Mouse (Mus musculus) C2C12 (cell line): ENCODE data around the gene Cbx7. TPM values are rescaled to one million over a fixed set of nuclear protein-coding genes. Genes with fewer than 3 reads are reported as not detected.

Experiments
- H3K27me3 ChIP-seq: one replicate; pipeline ENCODE4 v1.6.1; 2011; ENCODE audit not compliant: control insufficient read depth, insufficient read depth, insufficient read length
- H3K36me3 ChIP-seq: one replicate; pipeline ENCODE4 v1.6.1; 2011; ENCODE audit not compliant: control insufficient read depth, insufficient read depth
- H3K4me3 ChIP-seq: one replicate; pipeline ENCODE4 v1.5.1; 2011; ENCODE audit warnings: mild to moderate bottlenecking, control low read depth; ENCODE audit not compliant: poor library complexity, insufficient read depth, severe bottlenecking
- H3K79me2 ChIP-seq: one replicate; pipeline ENCODE4 v1.6.1; 2011; ENCODE audit not compliant: control insufficient read depth, insufficient read depth
- H3K79me3 ChIP-seq: one replicate; pipeline ENCODE4 v1.6.1; 2011; ENCODE audit warnings: low read depth, control low read depth
- H3ac ChIP-seq: one replicate; pipeline ENCODE3; 2011; ENCODE audit warnings: low read depth; ENCODE audit not compliant: control insufficient read depth, insufficient read length
- CEBPB ChIP-seq: IDR thresholded peaks from one replicate; pipeline ENCODE4 v1.6.1; 2011; ENCODE audit warnings: low read depth, mild to moderate bottlenecking, control low read depth, moderate library complexity
- CTCF ChIP-seq: IDR thresholded peaks from one replicate; pipeline ENCODE4 v1.5.1; 2011; ENCODE audit not compliant: control insufficient read depth, insufficient read depth, insufficient read length
- FOSL1 ChIP-seq: IDR thresholded peaks from one replicate; pipeline ENCODE4 v1.8.0; 2011; ENCODE audit warnings: mild to moderate bottlenecking, low read length; ENCODE audit not compliant: poor library complexity, insufficient read depth, severe bottlenecking
- MAX ChIP-seq: IDR thresholded peaks from one replicate; pipeline ENCODE4 v1.6.1; 2011; ENCODE audit warnings: mild to moderate bottlenecking, control low read depth
- MYOD1 ChIP-seq: IDR thresholded peaks from one replicate; pipeline ENCODE4 v1.6.1; 2011; ENCODE audit warnings: low read depth; ENCODE audit not compliant: control insufficient read depth, insufficient read length
- MYOG ChIP-seq: IDR thresholded peaks from one replicate; pipeline ENCODE4 v1.6.1; 2011; ENCODE audit not compliant: control insufficient read depth, insufficient read length; ENCODE audit errors: extremely low read depth
- USF1 ChIP-seq: IDR thresholded peaks from one replicate; pipeline ENCODE4 v1.6.1; 2011; ENCODE audit warnings: low read depth, mild to moderate bottlenecking, control low read depth, moderate library complexity
- microRNA-seq: library from miRNA; unstranded; fragments of <30 nt; microRNA quantifications from one replicate; pipeline ENCODE4, GENCODE M21; 2019; ENCODE audit warnings: borderline microRNAs expressed
- polyA plus RNA-seq: library from polyadenylated mRNA; unstranded; fragments of >200 nt; fragmentation: generic; extraction: Trizol; gene quantifications from one replicate; pipeline ENCODE4 v1.2.1, GENCODE M21; 2012; ENCODE audit warnings: missing spikeins

The Cbx7 gene
- polyA plus RNA-seq, 1 experiment, result 5.9 TPM

DNA sequence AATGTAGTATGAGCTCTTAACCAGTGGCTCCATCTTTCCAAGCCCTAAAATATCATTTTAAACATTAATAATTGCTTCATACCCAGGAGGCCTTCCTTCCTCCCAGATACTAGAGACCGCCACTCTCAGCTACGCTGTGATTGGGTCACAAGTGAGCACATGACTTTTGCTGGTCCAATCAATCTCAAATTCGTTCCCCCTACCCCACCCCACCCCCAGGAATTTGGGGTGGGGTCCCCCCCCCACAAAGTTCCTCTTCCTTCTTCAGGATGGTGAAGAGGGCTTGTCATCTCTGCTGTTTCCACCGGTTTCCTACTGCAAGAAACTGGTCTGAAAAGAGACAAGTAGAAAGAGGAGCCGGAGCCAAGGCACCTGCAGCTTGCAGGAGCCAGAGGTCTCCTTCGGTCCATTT lies 92.2 kb downstream of the Cbx7 start:
- Histone ChIP-seq H3K79me3 (no peaks in the 10 kb centered on the region), H3K4me3 (peak overlapping the region; percentile 7), H3K36me3 (no peaks in the 10 kb centered on the region), H3K27me3 (no peaks in the 10 kb centered on the region), H3K79me2 (no peaks in the 10 kb centered on the region), H3ac (no peak overlapping the region)
- peak; percentile 60 for TF ChIP-seq CEBPB
- TF ChIP-seq USF1, result peak; percentile 88
- no peak for TF ChIP-seq CTCF
- TF ChIP-seq MYOD1, result no peak

DNA sequence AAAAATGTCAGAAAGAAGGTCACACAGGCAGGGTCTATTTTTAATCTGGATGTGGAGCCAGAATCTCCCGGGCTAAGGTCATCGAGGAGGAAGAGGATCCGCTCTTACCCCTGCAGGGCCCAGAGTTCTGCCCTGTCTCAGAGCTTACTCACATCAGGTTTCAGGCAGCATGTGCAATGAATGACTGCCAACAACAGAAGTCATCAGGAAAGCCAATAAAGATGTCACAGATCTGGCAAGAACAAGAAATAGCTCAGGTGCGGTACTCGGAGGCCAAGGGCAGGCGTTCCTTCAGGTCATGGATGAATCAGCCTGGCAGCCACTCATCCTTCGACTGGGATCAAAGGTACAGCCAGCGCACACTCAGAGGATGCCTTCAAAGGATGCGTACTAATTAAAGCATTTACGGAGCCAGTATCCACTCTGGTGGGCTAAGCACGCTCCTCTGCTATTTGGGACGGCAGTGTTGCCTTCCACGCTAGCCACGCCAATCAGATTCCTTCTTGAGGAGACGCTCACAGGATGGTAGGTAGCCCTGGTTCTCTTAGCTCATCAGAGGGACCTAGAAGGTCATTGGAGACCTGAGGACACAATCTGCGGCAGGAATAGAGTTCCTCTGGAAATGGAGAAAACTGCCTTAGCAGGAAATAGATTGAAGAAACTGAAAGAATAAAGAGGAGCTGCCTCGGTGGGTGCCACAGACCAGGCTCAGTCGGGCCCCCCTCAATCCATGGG lies 95.5 kb downstream of the Cbx7 start:
- Histone ChIP-seq H3K36me3 (no peaks in the 10 kb centered on the region), H3K27me3 (no peaks in the 10 kb centered on the region), H3K79me3 (no peaks in the 10 kb centered on the region), H3ac (no peak overlapping the region), H3K79me2 (no peaks in the 10 kb centered on the region), H3K4me3 (no peak overlapping the region)
- TF ChIP-seq MYOG (no peak), USF1 (no peak), CTCF (no peak), MYOD1 (no peak), CEBPB (no peak), MAX (no peak), FOSL1 (no peak)

DNA sequence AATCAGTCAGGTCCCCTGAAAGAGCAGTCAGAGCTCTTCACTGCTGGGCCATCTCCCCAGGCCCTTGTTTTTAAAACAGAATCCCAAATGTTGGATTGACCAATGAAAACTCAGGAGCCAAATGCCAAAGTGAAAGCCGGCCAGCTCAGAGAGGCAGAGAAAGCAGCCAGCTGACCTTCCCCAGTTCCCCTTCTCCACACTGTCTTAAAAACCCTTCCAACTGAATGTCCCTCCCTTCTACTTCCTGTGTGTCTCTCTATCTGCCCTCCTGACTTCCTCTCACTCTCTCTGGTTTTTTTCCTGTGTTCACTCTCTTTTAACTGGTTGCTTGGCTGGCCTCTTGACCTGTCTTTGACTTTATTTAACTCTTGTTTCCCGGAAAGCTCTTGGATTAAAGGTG lies 96.9 kb downstream of the Cbx7 start:
- Histone ChIP-seq H3K36me3 (no peaks in the 10 kb centered on the region), H3K27me3 (no peaks in the 10 kb centered on the region), H3ac (no peak overlapping the region), H3K4me3 (no peak overlapping the region), H3K79me3 (no peaks in the 10 kb centered on the region), H3K79me2 (no peaks in the 10 kb centered on the region)
- no peak for TF ChIP-seq MYOG
- TF ChIP-seq MYOD1, result no peak

DNA sequence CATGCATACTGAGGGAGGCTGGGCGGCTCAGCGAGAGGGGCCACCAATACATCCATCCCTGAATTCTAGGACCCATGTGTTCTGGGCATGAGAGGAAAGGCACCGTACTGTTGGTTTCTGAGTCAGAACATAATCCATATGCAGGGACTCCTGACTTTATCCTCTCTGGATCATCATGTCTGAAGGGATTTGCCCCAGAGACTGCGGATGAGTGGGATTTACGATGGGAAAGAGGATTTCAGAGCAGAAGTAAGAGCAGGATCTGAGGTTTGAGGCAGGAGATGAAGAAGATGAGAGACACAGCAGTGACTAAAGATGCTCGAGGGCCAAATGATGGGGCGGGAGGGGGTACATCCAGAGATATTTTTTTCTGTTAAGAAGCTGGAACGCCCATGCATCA lies 97.4 kb downstream of the Cbx7 start:
- Histone ChIP-seq H3K4me3 (no peak overlapping the region), H3K36me3 (no peaks in the 10 kb centered on the region), H3ac (no peak overlapping the region), H3K27me3 (no peaks in the 10 kb centered on the region), H3K79me2 (no peaks in the 10 kb centered on the region), H3K79me3 (no peaks in the 10 kb centered on the region)
- TF ChIP-seq CEBPB (no peak), CTCF (no peak), MAX (no peak), USF1 (no peak), MYOD1 (no peak), FOSL1 (no peak), MYOG (no peak)

DNA sequence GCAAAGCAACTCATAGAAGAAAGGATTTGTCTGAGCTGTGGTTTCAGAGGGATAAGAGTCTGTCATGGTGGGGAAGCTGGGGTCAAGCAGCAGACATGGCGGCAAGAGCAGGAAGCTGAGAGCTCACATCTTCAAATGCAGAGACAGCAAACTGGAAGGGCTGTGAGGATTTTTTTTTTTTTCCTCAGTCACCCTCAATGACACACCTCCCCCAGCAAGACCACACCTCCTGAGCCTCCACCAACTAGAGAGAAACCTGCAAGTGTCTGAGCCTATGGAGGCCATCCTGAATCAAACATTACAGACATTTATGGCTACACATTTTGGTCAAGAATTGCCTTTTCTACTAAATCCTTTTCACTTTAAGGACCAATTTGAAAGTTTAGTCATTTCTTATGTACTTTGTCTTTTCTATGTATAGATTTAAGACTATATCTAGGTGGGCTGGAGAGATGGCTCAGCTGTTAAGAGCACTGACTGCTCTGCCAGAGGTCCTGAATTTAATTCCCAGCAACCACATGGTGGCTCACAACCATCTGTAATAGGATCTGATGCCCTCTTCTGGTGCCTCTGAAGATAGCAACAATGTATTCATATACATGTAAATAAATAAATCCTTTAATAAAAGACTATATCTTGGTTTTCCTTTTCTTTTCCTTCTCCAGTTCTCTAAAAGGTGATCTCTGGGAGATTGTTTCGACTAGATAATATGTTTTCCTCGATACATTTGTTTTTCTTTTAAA lies 103.5 kb downstream of the Cbx7 start:
- Histone ChIP-seq H3ac (no peak overlapping the region), H3K79me3 (no peaks in the 10 kb centered on the region), H3K36me3 (no peaks in the 10 kb centered on the region), H3K27me3 (peaks cover 7% of the 10 kb centered on the region), H3K79me2 (no peaks in the 10 kb centered on the region), H3K4me3 (no peak overlapping the region)
- TF ChIP-seq MYOG (no peak), CTCF (no peak), MYOD1 (no peak), CEBPB (no peak), FOSL1 (no peak), USF1 (no peak), MAX (no peak)

Small RNA genes lying within 50 kb of the gene (microRNA-seq; reads per million reads assigned to microRNA genes)
- gene Mir7213, result not detected

Other genes with a start within 250 kb of the Cbx7 start
- gene Sun2, start 228.6 kb downstream of the Cbx7 start, polyA plus RNA-seq, result 56.7 TPM
- 48.9 TPM for gene Dnal4, start 193.3 kb downstream of the Cbx7 start, polyA plus RNA-seq
- gene Nptxr, start 166.4 kb downstream of the Cbx7 start, polyA plus RNA-seq, result 26.6 TPM
- gene Npcd, start 136.9 kb downstream of the Cbx7 start, polyA plus RNA-seq, result not detected
- gene Cbx6, start 136.4 kb downstream of the Cbx7 start, polyA plus RNA-seq, result 68.3 TPM
- gene Apobec3, start 79.5 kb downstream of the Cbx7 start, polyA plus RNA-seq, result 24.0 TPM
- 27.2 TPM for gene Pdgfb, start 43.9 kb upstream of the Cbx7 start, polyA plus RNA-seq
- gene Syngr1, start 120.2 kb upstream of the Cbx7 start, polyA plus RNA-seq, result 7.9 TPM
- 1,181 TPM for gene Rpl3, start 120.7 kb upstream of the Cbx7 start, polyA plus RNA-seq
- gene Tab1, start 162.0 kb upstream of the Cbx7 start, polyA plus RNA-seq, result 30.2 TPM
- 19.2 TPM for gene Mgat3, start 202.6 kb upstream of the Cbx7 start, polyA plus RNA-seq